Mouse (Mus musculus) stomach, embryonic 16.5 days (tissue): ENCODE results near the gene Arntl2. TPM values are rescaled to one million over a fixed set of nuclear protein-coding genes. Genes with fewer than 3 reads are reported as not detected.
A peak's percentile ranks its signal among the peaks of the same experiment; 100 is the strongest.

ENCODE experiments used
- ATAC-seq: fragments of 200-750 bp; cut with Nextera tagmentation; 2 replicates; pipeline ENCODE4 v1.8.0; 2017; ENCODE audit warnings: moderate number of reproducible peaks, moderate TSS enrichment; ENCODE audit not compliant: insufficient read depth, low FRiP score
- H3K27ac ChIP-seq: fragments of 300-500 bp; sonication (generic); 2 replicates; pipeline ENCODE4 v1.5.1; 2014; ENCODE audit warnings: low read length
- H3K27me3 ChIP-seq: fragments of 300-500 bp; sonication (generic); 2 replicates; pipeline ENCODE4 v1.6.1; 2014; ENCODE audit warnings: low read length, control low read depth, mixed read lengths; ENCODE audit not compliant: control insufficient read depth, insufficient read depth
- H3K36me3 ChIP-seq: fragments of 300-500 bp; sonication (generic); 2 replicates; pipeline ENCODE4 v1.6.1; 2014; ENCODE audit warnings: low read length; ENCODE audit not compliant: control insufficient read depth, insufficient read depth
- H3K4me1 ChIP-seq: fragments of 300-500 bp; sonication (generic); 2 replicates; pipeline ENCODE4 v1.6.1; 2014; ENCODE audit warnings: low read length, control low read depth, mixed read lengths; ENCODE audit not compliant: control insufficient read depth, insufficient read depth
- H3K4me2 ChIP-seq: fragments of 300-500 bp; sonication (generic); 2 replicates; pipeline ENCODE4 v1.6.1; 2014; ENCODE audit warnings: low read depth, low read length, mixed read lengths
- H3K4me3 ChIP-seq: fragments of 300-500 bp; sonication (generic); replicated peaks from 2 replicates; pipeline ENCODE4 v1.5.1; 2014; ENCODE audit warnings: mild to moderate bottlenecking, low read length
- H3K9ac ChIP-seq: fragments of 300-500 bp; sonication (generic); 2 replicates; pipeline ENCODE4 v1.6.1; 2014; ENCODE audit warnings: low read length
- H3K9me3 ChIP-seq: fragments of 300-500 bp; sonication (generic); replicated peaks from 2 replicates; pipeline ENCODE4 v1.6.1; 2016; ENCODE audit warnings: low read length, control low read depth; ENCODE audit not compliant: control insufficient read depth
- WGBS: fragments of 180-500 bp; shearing (Covaris S2); extraction: QIAGEN DNeasy Blood & Tissue Kit; methylation state at CpG from one replicate; pipeline ENCODE4 v1.1.7; 2014; 5-methylcytosine and 5-hydroxymethylcytosine counted together
- polyA plus RNA-seq: library from polyadenylated mRNA; unstranded; fragments of >200 nt; fragmentation: Nextera tagmentation; extraction: Ambion mirVana; gene quantifications from 2 replicates; pipeline ENCODE4 v1.2.1, GENCODE M21; 2015

Arntl2 gene
- polyA plus RNA-seq, 1 experiment from 2014 or later: 7.5 TPM

DNA sequence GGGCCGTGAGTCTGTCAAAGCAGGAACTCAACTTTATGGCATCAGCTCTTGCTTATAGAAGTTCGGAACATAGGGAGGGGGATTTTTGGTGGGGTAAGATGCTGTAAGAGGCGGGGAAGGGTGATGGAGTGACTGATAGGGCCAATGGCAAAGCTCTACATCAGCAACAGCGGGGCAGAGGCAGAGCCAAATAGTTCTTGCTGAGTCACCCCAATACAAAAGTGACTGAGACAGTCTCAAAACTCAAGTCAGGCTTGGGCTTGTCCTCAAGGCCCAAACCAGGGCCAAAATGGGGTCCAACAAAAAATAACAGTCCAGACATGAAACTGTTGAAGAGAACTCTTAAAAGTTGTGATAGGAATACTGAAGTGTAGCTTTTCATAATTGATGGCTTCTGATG, 40.2 kb upstream of the Arntl2 start:
- Histone ChIP-seq H3K9ac (no peak overlapping the region), H3K4me2 (no peak overlapping the region), H3K27ac (no peak overlapping the region), H3K27me3 (no peaks in the 10 kb centered on the region), H3K4me1 (peaks cover 16% of the 10 kb centered on the region), H3K36me3 (no peaks in the 10 kb centered on the region), H3K9me3 (no peaks in the 10 kb centered on the region), H3K4me3 (no peak overlapping the region)
- 90% methylated on average over 4 of the region's 4 CpGs for WGBS
- no peak for ATAC-seq

- 91% methylated on average over 2 of the region's 2 CpGs for WGBS
- H3K4me2 ChIP-seq: no peak overlapping the region
- no peak overlapping the region for H3K9ac ChIP-seq
- H3K27me3 ChIP-seq: no peaks in the 10 kb centered on the region
- no peaks in the 10 kb centered on the region for H3K9me3 ChIP-seq
- no peak for ATAC-seq
- no peak overlapping the region for H3K27ac ChIP-seq
- no peak overlapping the region for H3K4me3 ChIP-seq
- no peaks in the 10 kb centered on the region for H3K36me3 ChIP-seq
- peaks cover 3% of the 10 kb centered on the region; the same call in 1 of the 2 replicates for H3K4me1 ChIP-seq
Measured at GRCm38 (mm10) chr6:146759027-146759426, 36.8 kb upstream of the Arntl2 start.

GRCm38 (mm10) chr6:146760022-146760421, 35.8 kb upstream of the Arntl2 start:
- no peak overlapping the region for H3K4me2 ChIP-seq
- H3K4me3 ChIP-seq: no peak overlapping the region
- no peaks in the 10 kb centered on the region for H3K4me1 ChIP-seq
- no peak overlapping the region for H3K9ac ChIP-seq
- H3K9me3 ChIP-seq: no peaks in the 10 kb centered on the region
- no peaks in the 10 kb centered on the region for H3K27me3 ChIP-seq
- no peaks in the 10 kb centered on the region for H3K36me3 ChIP-seq
- ATAC-seq: no peak
- H3K27ac ChIP-seq: no peak overlapping the region
- WGBS: 94% methylated on average over 2 of the region's 2 CpGs

DNA sequence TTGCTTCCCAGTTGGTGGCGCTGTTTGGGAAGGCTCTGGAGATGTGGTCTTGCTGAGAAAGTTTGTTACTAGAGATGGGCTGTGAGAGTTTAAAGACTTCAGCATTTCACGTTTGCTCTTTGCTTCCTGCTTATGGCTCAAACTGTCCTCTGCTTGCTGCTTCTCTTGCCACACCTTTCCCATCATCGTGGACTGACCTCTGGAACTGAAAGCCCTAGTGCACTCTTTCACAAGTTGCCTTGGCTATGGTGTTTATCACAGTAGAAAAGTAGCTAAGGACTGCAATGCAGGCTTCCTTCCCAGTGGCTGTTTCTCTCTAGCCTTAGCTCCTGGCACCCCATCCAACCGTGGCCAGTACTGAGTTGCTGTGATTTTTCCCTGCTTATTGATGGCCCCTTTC, 35.1 kb upstream of the Arntl2 start:
- WGBS: 63% methylated on average over 4 of the region's 4 CpGs

DNA sequence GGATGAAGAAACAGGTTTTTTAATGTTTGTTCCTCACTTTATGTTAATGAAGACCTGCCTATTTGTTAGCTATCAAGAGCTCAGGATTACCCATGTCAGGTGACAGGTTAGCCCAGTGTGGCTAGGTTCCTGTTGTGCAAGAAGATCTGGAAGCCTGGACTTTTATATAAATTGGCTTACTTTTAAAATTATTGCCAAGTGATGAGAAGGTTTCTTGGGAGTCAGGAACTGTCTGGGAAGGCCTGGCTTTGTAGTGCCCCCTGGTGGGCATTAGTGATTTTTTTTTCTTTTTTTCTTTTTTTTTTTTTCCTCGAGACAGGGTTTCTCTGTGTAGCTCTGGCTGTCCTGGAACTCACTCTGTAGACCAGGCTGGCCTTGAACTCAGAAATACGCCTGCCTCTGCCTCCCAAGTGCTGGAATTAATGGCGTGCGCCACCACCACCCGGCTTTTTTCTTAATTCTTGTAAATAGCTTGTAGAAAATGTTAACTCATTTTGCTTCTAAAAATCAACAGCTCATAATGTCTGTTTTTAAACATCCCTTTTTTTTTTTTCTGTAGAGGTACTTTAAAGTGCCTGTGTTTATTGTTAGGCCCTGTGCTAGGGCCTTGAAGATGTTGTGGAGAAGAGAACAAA, 33.5 kb upstream of the Arntl2 start:
- H3K9me3 ChIP-seq: no peaks in the 10 kb centered on the region
- H3K27me3 ChIP-seq: no peaks in the 10 kb centered on the region
- H3K4me1 ChIP-seq: no peaks in the 10 kb centered on the region
- no peak overlapping the region for H3K27ac ChIP-seq
- no peak overlapping the region for H3K9ac ChIP-seq
- ATAC-seq: no peak
- no peak overlapping the region for H3K4me3 ChIP-seq
- no peaks in the 10 kb centered on the region for H3K36me3 ChIP-seq
- H3K4me2 ChIP-seq: no peak overlapping the region
- WGBS: 59% methylated on average over 5 of the region's 5 CpGs

More for the DNA sequence above, 35.1 kb upstream of the Arntl2 start:
- H3K36me3 ChIP-seq: no peaks in the 10 kb centered on the region
- H3K4me3 ChIP-seq: no peak overlapping the region
- no peaks in the 10 kb centered on the region for H3K27me3 ChIP-seq
- H3K9ac ChIP-seq: no peak overlapping the region
- H3K9me3 ChIP-seq: no peaks in the 10 kb centered on the region
- H3K4me1 ChIP-seq: no peaks in the 10 kb centered on the region
- ATAC-seq: no peak
- no peak overlapping the region for H3K4me2 ChIP-seq
- no peak overlapping the region for H3K27ac ChIP-seq

GRCm38 (mm10) chr6:146764593-146764992, 31.3 kb upstream of the Arntl2 start:
- Histone ChIP-seq H3K36me3 (no peaks in the 10 kb centered on the region), H3K9me3 (no peaks in the 10 kb centered on the region), H3K9ac (no peak overlapping the region), H3K4me3 (no peak overlapping the region), H3K27ac (no peak overlapping the region), H3K27me3 (no peaks in the 10 kb centered on the region), H3K4me1 (no peaks in the 10 kb centered on the region), H3K4me2 (no peak overlapping the region)
- 43% methylated on average over 2 of the region's 2 CpGs for WGBS
- ATAC-seq: no peak

DNA sequence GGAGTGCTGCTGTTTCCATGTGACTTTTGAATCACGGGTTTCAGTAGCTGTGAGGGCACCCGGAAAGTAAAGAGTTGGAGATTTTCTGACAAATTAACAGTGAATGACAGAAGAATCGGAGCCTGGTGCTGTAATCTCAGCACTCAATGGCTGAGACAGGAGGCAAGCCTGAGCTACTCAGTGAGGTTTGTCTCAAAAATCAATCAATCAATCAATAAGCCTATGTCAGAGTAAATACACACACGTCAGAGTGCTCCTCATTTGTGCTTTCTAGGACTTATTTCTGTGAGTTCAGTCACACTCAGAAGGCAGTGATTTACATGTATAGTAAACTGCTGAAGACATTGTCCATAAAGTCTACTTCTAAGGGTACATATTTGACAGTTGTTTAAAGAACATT, 30.6 kb upstream of the Arntl2 start:
- Histone ChIP-seq H3K4me3 (no peak overlapping the region), H3K4me2 (no peak overlapping the region), H3K36me3 (no peaks in the 10 kb centered on the region), H3K9me3 (no peaks in the 10 kb centered on the region), H3K27me3 (no peaks in the 10 kb centered on the region), H3K9ac (no peak overlapping the region), H3K27ac (no peak overlapping the region), H3K4me1 (no peaks in the 10 kb centered on the region)
- WGBS: 67% methylated on average over 4 of the region's 4 CpGs
- no peak for ATAC-seq

GRCm38 (mm10) chr6:146768813-146769404, 26.9 kb upstream of the Arntl2 start:
- ATAC-seq: no peak
- Histone ChIP-seq H3K4me1 (no peaks in the 10 kb centered on the region), H3K4me2 (no peak overlapping the region), H3K9ac (no peak overlapping the region), H3K27ac (no peak overlapping the region), H3K36me3 (0 out of 2 replicates have a peak, but pooled peaks cover 3% of the 10 kb centered on the region), H3K9me3 (no peaks in the 10 kb centered on the region), H3K4me3 (no peak overlapping the region), H3K27me3 (no peaks in the 10 kb centered on the region)
- WGBS: 84% methylated on average over 10 of the region's 10 CpGs

DNA sequence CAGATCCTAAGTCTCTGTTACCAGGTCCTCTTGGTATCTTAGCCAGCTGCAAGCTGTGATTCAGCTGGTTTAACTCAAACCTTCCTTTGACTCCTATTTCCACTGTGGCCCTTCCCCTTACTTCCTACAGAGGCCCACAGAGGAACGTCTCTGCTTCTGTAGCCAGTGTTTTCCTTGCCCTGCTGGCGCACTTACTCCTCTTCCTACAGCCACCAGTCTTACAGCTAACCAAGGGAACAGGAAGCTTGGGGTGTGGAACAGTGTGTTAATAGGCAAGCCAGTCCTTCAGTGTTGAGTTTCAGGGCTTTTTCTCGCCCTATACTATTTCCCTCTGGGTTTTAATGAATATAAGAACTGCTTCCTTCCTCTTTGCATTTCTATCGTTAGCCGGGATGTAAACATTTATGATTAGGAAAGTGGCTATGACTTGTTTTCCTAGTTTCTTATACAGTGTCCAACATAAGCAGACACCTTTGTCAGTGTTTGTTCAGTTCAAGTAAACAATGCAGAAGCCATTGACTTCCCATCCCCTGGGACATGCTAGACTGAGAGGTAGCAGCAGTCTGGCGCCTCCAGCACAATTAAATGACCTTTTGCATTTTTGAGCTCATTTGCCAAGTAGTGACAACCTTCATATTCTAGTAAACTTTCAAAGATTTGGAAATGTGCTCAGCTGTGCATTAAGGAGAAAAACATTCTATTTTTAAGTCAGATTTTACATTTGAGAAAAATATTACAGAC, 25.7 kb upstream of the Arntl2 start:
- Histone ChIP-seq H3K27me3 (no peaks in the 10 kb centered on the region), H3K36me3 (0 out of 2 replicates have a peak, but pooled peaks cover 7% of the 10 kb centered on the region), H3K4me3 (no peak overlapping the region), H3K27ac (peak overlapping the region; percentile 43; the same call in 1 of the 2 replicates), H3K4me2 (no peak overlapping the region), H3K4me1 (no peaks in the 10 kb centered on the region), H3K9me3 (no peaks in the 10 kb centered on the region), H3K9ac (no peak overlapping the region)
- ATAC-seq: no peak
- WGBS: 63% methylated on average over 6 of the region's 6 CpGs
